Mouse (Mus musculus) embryo, embryonic 10 days (tissue): ENCODE data around the gene Abhd14b.

Experiments used
- DNase-seq: peaks from one replicate; pipeline ENCODE4 v3.0.0-alpha.2; 2015; ENCODE audit warnings: low spot score

Gene Abhd14b

DNA sequence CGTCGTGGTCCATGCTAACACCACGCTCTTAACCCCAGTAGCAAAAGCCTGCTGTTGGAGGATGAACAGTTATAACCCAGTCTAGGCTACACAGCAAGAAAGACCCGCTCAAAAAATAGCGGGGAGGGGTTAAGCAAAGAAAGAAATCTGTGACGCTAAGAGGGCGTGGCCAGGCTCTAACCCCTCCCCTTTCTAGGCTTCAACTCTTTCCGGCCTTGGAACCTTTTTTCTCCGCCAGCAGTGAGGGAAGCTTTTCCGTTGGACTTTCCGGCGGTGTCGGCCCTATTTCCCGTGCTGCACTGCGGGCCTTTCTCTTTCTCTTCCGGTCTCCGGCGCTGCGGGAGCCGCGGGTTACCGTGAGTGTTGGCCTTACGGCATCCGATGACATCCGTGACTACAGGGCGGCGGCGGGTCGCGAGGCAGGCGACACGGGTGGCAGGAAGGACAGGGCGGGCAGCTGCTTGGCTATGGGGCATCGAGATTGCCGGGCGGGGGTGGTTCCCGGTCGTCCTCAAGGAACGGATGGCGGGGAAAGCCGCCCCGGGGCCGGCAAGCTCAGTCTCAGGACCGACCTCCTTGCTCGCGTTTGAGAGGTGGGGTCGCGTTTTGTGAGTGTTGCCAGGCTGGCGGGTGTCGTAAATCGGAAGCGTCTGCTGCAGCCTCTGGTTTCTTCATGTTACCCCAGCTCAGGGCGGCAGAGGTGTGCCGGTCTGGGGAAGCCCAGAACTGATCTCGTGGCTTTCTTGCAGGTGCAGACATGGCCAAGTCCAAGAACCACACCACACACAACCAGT lies 17.8 kb upstream of the Abhd14b start, which contains the start of gene Rpl29:
TSS of gene Rpl29 (plus strand) at position 234 of the 794 bp plus-strand sequence.
- peak; percentile 98 for DNase-seq

DNA sequence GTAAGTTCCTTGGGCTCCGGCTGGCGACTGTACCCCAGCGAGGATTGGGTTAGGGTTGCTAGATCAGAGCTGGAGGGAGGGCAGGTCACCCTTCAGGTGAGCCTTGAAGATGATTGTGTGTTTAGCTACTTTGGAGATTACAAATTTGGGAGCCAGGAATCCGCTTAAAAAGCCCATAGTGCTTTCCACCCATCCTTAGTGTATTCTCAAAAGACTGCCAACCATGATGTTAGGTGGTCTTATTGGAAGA lies 17.3 kb upstream of the Abhd14b start:
- no peak for DNase-seq

DNA sequence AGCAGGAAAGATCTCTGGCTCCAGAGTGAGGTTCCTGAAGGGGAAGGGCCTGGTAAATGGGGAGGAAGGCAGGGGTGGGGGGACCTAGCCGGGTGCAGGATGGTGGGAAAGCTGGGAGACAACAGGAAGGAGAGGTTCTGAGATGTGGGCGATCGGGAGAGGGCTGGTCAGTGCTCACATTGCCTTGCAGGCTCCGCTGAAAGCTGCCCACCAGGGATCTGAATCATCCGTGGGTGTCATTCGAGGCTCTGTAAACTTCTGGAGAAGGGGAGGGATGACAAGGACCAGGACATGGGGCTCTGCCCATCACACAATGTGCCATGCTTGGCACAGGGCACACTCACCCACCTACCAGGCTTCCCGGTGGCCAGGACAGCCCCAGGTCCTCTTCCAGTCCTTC lies 13.9 kb upstream of the Abhd14b start:
- no peak for DNase-seq

DNA sequence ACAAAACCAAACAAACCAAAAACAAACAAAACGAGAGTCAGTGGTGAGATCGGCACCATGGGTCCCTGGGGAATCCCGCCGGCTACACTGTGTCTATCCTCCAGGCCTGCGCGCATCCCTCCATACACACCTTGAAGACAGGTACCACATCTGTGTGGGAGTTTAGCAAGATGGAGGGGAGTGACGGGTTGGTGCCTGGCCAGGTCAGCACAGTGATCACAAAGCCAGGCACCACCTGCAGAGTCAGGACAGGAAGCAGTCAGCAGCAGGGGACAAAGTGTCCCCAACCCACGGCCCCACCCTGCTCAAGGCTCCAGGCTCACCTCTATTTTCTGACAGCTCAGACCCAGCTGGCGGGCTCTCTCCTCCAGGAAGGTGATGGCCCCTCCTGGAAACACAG lies 10.7 kb upstream of the Abhd14b start:
- no peak for DNase-seq

DNA sequence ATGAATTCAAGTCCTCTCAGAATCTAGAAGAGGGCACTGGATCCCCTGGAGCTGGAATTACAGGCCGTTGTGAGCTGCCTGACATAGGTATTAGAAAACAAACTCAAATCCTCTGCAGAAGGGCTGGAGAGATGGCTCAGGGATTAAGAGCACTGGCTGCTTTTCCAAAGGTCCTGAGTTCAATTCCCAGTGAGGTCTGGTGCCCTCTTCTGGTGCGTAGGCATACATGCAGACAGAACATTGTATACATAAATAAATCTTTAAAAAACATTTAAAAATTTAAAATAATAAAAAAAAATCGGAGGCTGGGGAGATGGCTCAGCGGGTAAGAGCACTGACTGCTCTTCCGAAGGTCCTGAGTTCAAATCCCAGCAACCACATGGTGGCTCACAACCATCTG lies 4.6 kb upstream of the Abhd14b start:
- DNase-seq: no peak

DNA sequence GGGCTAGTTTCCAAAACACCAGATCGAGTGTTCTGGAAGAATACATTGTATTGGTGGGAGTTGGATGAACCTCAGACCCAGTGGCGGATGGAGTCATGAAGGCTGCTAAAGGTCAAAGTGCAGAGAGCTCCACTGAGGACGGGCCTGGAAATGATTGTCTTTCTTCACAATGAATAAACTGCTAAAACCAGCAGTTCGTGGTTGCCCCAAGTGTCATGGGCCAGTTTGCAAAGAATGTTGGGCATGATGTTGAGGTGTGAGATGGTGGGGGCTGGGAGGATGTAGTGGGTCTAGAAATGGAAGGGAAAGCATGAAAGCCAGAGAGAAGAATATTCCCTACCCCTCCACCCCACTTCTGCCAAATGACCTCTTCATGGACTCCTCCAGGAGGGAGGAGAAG lies 2.4 kb upstream of the Abhd14b start:
- DNase-seq: no peak

DNA sequence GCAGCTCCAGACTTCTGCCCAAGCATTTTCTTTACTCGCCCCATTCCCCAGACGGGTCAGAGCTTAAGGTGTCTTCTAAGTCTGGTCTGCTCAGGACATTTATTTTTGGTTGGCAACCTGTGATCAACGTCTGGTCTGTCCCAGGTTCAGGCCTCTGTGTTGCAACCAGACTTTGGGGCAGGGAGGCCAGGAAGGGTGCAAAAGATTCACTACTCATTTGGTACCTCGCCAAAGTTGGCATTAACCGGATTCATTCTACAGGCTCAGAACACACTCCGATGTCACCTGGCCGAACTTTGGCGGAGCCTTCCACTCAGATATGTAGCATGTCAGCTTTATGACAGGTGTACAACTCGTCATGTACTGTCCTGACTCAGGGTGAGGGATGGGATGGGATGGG lies 692 bp downstream of the Abhd14b start:
- no peak for DNase-seq

DNA sequence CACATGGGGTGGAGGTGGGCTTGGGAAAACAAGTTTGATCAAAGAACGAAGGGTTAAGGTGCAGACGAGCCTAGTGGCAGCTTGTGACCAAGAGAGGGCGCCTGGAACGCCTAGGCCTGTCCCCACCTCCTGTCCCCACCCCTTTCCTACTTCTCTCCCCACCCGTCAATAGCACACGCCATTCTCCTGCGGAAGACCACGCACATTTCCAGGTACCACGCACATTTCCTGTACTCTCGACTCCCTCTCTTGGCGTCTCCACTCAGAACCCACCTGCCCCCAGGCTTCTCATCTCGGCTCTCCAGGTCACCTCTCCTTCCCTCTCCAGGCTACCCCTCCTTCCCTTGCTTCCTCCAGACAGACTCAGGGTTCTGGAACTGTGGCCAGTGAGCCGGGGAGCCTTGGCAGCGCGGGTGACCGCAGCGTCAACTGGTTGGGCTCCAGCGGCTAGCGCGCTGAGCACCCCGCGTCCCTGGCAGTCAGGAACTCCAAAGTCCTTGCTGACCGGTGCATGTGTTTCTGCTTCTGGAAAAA lies 1.3 kb downstream of the Abhd14b start:
- DNase-seq: peak; percentile 89

DNA sequence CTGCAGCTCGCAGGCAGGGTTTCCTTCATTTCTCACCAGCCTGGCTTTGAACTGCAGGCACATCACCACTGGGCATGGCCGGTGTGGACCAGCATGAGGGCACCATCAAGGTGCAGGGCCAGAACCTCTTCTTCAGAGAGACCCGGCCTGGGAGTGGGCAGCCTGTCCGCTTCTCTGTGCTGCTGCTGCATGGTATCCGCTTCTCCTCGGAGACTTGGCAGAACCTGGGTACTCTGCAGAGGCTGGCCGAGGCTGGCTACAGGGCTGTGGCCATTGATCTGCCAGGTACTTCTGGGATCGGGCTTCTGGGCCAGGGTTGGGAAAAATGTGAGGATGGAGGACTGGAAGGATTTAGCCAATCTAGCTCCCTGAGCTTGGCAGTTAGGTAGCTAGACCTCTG lies 2.7 kb downstream of the Abhd14b start:
- DNase-seq: no peak

DNA sequence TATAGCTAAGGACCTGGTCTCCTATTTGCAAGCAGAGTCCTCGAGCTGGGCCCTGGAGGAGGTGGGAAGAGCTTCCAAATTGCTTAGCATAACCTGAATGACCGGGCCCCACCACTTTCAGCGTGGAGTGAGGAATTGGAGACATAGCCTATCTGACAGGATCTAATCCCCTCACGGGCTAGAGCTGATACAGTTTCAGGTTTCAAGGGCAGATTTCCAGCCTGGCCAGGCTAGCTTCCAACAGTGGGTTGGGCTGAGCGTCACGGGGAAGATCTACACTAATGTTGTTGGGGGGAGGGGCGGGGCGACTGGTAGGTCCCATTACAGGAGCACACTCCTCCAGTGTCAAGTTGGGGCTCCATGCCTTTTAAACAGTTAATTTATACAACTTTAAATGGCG lies 3.4 kb downstream of the Abhd14b start:
- DNase-seq: peak; percentile 74

DNA sequence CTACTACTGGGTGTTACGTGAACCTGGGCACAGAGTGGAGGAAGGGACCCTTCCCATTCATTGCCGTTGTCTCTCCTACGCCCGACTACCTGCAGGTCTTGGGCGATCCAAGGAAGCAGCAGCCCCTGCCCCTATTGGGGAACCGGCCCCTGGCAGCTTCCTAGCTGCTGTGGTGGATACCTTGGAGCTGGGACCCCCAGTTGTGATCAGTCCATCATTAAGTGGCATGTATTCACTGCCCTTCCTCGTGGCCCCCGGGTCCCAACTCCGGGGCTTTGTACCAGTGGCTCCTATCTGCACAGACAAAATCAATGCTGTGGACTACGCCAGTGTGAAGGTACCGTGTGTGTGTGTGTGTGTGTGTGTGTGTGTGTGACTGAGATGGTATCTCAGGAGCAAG lies 4.0 kb downstream of the Abhd14b start:
- no peak for DNase-seq

DNA sequence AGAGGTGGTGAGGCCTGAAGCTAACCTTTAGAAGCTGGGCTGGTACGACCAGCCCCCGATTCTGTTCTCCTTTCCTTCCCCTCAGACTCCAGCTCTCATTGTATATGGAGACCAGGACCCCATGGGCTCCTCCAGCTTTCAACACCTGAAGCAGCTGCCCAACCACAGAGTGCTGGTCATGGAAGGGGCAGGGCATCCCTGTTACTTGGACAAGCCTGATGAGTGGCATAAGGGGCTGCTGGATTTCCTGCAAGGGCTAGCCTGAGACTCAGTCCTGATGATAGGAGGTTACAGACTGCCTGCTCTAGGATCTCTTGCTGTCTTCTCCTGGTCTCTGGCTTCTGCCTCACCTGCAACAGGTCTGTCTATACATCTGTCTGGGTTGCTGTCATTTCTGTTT lies 4.6 kb downstream of the Abhd14b start:
- DNase-seq: no peak

DNA sequence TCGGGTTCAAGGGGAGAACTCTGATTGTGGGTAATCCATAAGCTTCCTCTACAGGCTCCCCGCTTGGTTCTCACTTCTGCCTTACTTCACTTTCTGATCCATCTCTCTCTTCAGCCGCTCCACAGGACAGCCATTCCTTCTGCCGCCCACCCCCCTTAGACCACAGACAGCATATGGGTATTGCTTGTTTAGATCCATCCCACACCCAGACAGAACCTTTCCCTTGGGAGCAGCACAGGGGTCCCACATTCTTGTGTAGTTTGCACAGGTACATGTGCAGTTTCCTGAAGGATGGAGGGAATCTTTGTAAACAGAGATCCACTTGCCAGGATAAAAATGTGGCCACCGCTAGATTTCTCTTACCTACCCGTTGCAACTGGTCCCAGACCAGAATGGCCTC lies 5.1 kb downstream of the Abhd14b start:
- DNase-seq: no peak

DNA sequence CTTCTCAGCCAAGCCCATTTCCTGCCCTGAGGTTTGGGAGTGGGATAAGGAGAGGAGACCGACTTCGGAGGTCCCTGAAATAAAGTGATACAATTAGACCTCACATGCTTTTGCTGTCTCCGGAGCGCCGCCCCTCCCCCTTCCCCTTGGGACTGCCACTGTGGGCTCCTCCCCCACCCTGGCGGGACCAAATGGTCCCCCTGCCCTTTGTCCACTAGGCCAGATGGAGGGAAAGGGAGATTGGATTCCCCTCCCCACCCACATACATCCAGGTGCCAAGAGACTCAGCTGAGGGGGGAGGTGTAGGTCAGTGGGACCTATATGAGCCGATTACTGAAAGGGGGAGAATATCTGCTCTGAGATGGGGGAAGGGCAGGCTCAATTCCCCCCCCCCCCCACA lies 5.6 kb downstream of the Abhd14b start:
- DNase-seq: peak; percentile 74

DNA sequence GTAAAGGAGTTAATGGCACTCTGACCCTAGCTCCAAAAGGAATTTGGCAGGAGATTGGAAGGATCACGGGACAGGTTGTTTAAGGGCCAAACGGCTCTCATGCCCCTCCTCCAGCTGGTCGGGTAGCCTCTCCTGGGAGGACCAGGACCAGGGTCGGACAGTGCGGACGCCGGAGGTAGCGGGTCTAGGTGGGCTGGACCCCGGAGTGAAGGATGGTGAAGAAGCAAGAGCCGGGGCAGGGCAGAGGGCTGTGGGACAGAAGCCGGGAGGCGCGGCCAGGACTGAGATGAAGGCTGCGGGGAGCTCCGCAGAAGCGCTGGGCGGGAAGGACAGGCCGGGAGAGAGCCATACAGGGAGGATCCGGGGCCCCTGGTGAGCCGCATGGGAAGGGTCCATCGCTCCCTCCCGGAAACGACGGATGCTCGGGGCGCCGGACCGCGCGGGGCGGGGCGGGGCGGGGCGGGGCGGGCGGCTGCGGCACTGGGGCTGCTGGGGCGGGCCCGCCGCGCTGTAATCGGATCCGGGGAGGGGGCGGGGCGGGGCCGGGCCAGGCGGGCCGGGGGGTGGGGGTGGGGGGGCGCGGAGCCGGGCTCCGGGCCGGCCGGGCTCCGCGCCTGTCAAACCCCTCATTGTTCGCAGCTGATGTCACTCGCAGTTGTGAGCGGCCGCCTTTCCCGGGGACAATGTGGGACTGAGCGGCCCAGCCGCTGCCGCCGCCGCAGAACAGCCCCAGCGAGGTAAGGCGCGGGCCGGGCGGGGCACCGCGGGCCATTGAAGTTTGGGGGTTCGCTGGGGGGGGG lies 6.2 kb downstream of the Abhd14b start, which contains the start of gene Pcbp4:
TSS of gene Pcbp4 (plus strand) at position 21 of the 800 bp plus-strand sequence.
- DNase-seq: peak; percentile 83

DNA sequence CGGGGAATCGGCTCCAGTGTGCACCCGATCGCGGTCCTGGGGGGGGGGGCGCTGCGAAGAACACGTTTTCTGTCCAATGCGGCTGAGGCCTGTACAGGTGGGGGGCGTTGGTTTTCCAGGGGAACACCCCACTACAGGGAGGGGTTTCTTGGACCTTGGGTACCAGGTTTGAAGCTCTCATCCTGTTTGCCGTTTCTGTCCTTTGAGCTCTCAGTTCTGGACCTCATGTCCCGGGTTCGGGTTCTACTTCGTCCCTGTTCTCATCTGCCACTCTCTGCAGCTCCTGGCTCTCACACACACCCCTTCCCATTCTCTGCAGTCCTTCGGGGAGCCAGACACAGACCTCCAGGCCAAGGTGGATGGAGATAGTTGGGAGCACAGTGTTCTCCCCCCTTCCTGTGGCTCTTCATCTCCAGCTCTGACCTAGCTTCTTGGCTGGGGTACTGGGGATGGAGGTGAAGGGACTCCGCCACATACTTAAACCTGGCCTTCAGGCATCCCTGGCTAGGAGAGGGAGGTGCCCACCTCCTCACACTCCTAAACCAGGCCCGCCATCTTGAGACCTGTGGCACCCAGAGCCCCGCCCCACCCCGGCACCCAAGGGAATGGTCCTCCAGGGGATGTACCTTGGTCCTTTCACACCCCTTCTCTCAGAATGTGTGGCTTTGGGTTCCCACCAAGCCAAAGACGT lies 7.0 kb downstream of the Abhd14b start:
- DNase-seq: peak; percentile 52

DNA sequence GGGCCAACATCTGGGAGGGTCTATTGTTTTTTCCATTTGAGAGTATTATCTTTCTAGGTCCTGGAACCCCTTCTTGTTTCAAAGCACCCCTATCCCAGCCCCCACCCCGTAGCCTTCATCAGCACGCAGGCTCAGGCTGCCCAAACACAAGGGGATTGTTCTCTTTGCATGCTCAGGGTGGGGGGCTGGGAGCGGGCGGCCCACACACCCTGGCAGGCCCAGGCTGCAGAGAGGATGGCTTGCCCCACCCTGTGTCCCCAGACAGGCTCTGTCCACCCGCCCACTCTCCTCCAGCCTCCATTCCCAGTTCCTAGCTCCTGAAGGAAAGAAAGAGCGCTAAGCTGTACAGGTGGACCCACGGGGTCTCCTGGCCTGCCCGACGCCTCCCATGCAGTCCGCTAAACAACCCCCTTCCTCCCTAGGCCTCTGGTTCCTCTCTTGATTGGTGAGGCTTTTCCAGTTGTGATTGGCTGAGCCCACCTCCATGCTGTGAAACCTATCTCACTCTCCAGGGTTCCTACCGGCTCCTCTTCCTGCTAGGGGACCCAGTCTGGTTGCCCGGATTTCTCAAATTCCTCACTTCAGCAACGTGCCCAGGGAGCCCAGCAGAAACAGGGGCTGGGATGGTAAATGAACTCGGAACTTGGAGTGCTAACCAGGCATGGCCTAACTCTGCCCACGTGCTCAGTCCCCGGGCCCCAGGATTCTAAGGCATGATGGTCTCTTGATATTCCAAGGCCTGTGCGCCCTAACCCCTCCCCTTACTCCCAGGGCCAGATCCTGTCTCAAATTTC lies 7.8 kb downstream of the Abhd14b start:
- peak; percentile 83 for DNase-seq

DNA sequence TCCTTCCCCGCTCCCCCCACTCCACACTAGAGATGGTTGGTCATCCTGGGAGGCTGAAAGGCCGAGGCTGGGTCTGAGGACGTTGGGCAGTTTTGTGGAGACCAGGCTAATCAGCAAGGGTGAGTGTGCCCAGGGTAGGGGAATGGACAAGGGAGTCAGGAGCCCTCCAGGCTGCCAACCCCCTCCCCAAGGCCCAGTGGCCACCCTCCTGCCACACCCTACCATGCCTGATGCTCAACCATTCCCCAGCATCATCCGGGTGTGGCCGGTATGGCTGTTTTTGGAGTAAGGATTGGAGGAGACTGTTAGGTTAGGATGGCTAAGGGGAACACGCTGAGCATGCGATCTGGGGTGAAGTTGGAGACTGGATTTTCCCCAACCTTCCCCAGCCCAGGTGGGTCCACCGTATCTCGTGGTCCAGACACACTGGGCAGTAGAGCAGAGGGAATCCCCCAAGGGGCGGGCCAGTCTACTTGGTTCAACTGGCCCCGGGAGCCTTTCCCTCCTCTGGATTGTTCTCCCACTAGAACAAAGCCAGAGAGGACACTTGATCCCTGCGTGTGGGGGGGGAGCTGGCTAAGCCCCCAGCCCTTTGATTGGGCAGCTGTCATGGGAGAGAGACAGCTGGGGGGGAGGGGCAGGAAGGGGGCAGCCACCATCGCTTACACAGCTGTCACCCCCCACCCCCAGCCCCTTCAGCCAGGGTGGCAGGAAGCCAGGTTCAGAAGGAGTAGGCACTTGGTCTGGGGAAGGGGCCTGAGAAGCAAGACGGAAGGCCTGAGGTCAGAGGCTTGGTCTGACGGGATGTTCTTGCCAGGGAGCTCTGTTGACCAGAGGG lies 9.3 kb downstream of the Abhd14b start:
- peak; percentile 82 for DNase-seq

DNA sequence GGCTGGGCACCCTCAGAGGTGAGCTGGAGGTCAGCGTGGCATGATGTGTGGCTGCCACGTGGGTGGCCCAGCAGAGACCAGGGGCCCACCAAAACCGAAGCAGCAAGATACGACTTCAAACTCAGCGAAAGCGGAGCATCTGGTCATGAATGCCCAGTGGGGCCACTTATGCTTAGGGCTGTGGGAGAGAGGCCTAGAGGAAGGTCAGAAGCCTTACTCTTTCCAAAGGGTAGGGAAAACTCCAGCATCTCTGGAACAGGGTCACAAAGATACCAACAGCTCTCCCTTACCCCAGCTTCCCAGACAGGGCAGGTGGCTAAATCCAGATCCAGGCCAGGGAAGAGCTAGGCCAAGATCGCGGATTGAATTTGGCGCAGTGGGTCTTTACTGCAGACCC lies 9.9 kb downstream of the Abhd14b start:
- no peak for DNase-seq

DNA sequence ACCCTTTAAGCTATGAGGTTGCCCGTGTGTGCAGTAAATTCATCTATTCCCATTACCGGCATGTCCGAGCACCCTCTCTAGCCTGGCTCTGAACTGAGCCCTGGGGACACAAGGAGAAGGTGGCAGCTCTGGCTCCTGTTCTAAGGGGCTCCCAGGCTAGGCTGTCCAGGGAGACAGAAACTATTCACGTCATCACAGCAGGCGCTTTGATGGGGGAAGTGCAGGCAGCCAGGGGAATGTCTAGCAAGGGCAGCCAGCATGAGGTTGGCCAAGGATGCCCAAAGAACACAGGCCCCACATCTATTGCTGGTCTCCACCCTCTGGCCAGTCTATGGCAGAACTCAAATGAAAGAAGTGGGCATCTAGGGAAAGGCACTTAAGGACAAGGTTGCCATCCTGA lies 10.7 kb downstream of the Abhd14b start:
- no peak for DNase-seq

DNA sequence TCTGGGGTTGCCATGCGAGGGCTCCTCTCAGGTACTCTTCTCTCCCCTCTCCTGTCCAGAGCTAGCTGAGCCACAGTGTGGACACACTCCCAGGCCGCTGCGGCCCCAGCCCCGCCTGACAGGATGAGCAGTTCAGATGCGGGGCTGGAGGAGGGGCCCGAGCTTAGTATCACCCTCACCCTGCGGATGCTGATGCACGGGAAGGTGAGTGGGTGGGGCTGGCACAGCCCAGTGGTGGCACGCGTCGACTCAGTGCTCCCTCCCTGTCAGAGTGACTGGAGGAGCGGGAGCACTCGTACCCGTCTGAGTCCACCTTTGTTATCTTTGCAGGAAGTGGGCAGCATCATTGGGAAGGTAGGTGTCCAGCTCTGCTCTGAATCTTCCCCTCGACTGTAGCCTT lies 12.7 kb downstream of the Abhd14b start:
- no peak for DNase-seq
